Mouse (Mus musculus) hindbrain, embryonic 14.5 days (tissue): ENCODE measurements around the gene Slamf6. TPM values are rescaled to one million over a fixed set of nuclear protein-coding genes. Genes with fewer than 3 reads are reported as not detected.

Experiments used
- ATAC-seq: fragments of 200-750 bp; cut with Nextera tagmentation; 2 replicates; pipeline ENCODE4 v1.8.0; 2017; ENCODE audit warnings: moderate number of reproducible peaks, mild to moderate bottlenecking, moderate TSS enrichment, moderate library complexity; ENCODE audit not compliant: low FRiP score
- DNase-seq: peaks from one replicate; pipeline ENCODE4 v3.0.0-alpha.2; 2015; ENCODE audit warnings: low spot score
- H3K27ac ChIP-seq: fragments of 300-500 bp; sonication (generic); 2 replicates; pipeline ENCODE4 v1.5.1; 2014; ENCODE audit warnings: mild to moderate bottlenecking, moderate library complexity
- H3K27me3 ChIP-seq: fragments of 300-500 bp; sonication (generic); 2 replicates; pipeline ENCODE4 v1.6.1; 2014; ENCODE audit warnings: mild to moderate bottlenecking, low read length, mixed read lengths; ENCODE audit not compliant: control insufficient read depth, insufficient read depth
- H3K36me3 ChIP-seq: fragments of 300-500 bp; sonication (generic); replicated peaks from 2 replicates; pipeline ENCODE4 v1.6.1; 2014; ENCODE audit not compliant: control insufficient read depth, insufficient read depth
- H3K4me1 ChIP-seq: fragments of 300-500 bp; sonication (generic); replicated peaks from 2 replicates; pipeline ENCODE4 v1.6.1; 2014; ENCODE audit warnings: antibody characterized with exemption, low read length, mixed read lengths; ENCODE audit not compliant: control insufficient read depth, insufficient read depth
- H3K4me2 ChIP-seq: fragments of 300-500 bp; sonication (generic); replicated peaks from 2 replicates; pipeline ENCODE4 v1.6.1; 2014; ENCODE audit warnings: mild to moderate bottlenecking, moderate library complexity
- H3K4me3 ChIP-seq: fragments of 300-500 bp; sonication (generic); replicated peaks from 2 replicates; pipeline ENCODE4 v1.5.1; 2014; ENCODE audit warnings: mild to moderate bottlenecking, low read length
- H3K9ac ChIP-seq: fragments of 300-500 bp; sonication (generic); 2 replicates; pipeline ENCODE4 v1.6.1; 2014
- H3K9me3 ChIP-seq: fragments of 300-500 bp; sonication (generic); 2 replicates; pipeline ENCODE4 v1.6.1; 2016; ENCODE audit warnings: low read length; ENCODE audit not compliant: control insufficient read depth
- WGBS: fragments of 180-500 bp; shearing (Covaris S2); extraction: QIAGEN DNeasy Blood & Tissue Kit; methylation state at CpG from one replicate; pipeline ENCODE4 v1.1.7; 2014; 5-methylcytosine and 5-hydroxymethylcytosine counted together
- polyA plus RNA-seq: library from polyadenylated mRNA; unstranded; fragments of >200 nt; fragmentation: Nextera tagmentation; extraction: Ambion mirVana; gene quantifications from 2 replicates; pipeline ENCODE4 v1.2.1, GENCODE M21; 2014

The Slamf6 gene
- polyA plus RNA-seq, 1 experiment from 2014 or later: 0.33 TPM

- 100% methylated on average over 1 of the region's 1 CpGs for WGBS
- no peaks in the 10 kb centered on the region for H3K4me1 ChIP-seq
- DNase-seq: no peak
These were observed 66.8 kb downstream of the Slamf6 start for GRCm38 (mm10) chr1:171984121-171984520.

DNA sequence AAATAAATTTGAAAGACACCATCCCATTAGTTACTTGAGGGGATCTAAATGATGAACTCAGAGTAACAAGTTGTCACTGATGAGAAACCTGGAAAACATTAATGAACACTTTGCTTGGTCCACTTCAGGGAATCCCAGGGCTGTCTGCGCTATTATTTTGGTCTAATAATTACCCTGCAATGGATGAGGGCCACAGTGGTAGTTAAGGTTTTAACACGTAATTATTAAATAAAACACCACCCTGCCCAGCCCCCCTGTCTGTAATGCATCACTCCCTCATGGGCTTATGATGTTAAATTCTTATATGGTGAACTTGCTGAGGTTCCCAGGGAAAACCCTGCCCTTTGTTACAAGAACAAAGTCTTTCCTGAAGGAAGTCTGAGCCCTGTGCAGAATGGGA, 74.6 kb downstream of the Slamf6 start:
- no peak for ATAC-seq
- no peaks in the 10 kb centered on the region for H3K36me3 ChIP-seq
- no peak overlapping the region for H3K4me2 ChIP-seq
- no peaks in the 10 kb centered on the region for H3K4me1 ChIP-seq
- H3K9me3 ChIP-seq: peaks cover 3% of the 10 kb centered on the region; the same call in 1 of the 2 replicates
- DNase-seq: no peak
- no peaks in the 10 kb centered on the region for H3K27me3 ChIP-seq
- H3K9ac ChIP-seq: no peak overlapping the region
- 88% methylated on average over 2 of the region's 2 CpGs for WGBS
- no peak overlapping the region for H3K4me3 ChIP-seq
- no peak overlapping the region for H3K27ac ChIP-seq

More at GRCm38 (mm10) chr1:171984121-171984520, 66.8 kb downstream of the Slamf6 start:
- Histone ChIP-seq H3K9me3 (peaks cover 8% of the 10 kb centered on the region; the same call in 1 of the 2 replicates), H3K27ac (no peak overlapping the region), H3K9ac (no peak overlapping the region), H3K4me2 (no peak overlapping the region), H3K36me3 (no peaks in the 10 kb centered on the region), H3K27me3 (no peaks in the 10 kb centered on the region), H3K4me3 (no peak overlapping the region)
- ATAC-seq: no peak

GRCm38 (mm10) chr1:171992901-171993530, 75.7 kb downstream of the Slamf6 start:
- ATAC-seq (no peak), DNase-seq (no peak)
- Histone ChIP-seq H3K4me3 (no peak overlapping the region), H3K27ac (no peak overlapping the region), H3K27me3 (no peaks in the 10 kb centered on the region), H3K36me3 (no peaks in the 10 kb centered on the region), H3K4me2 (no peak overlapping the region), H3K4me1 (no peaks in the 10 kb centered on the region), H3K9me3 (peaks cover 3% of the 10 kb centered on the region; the same call in 1 of the 2 replicates), H3K9ac (no peak overlapping the region)
- 85% methylated on average over 4 of the region's 4 CpGs for WGBS

- Histone ChIP-seq H3K4me1 (no peaks in the 10 kb centered on the region), H3K9ac (no peak overlapping the region), H3K4me2 (no peak overlapping the region), H3K9me3 (no peaks in the 10 kb centered on the region), H3K4me3 (no peak overlapping the region), H3K27me3 (no peaks in the 10 kb centered on the region), H3K36me3 (0 out of 2 replicates have a peak, but pooled peaks cover 4% of the 10 kb centered on the region), H3K27ac (no peak overlapping the region)
- ATAC-seq (no peak), DNase-seq (no peak)
- WGBS: 90% methylated on average over 2 of the region's 2 CpGs
These were observed 77.2 kb downstream of the Slamf6 start for GRCm38 (mm10) chr1:171994501-171994900.

- Histone ChIP-seq H3K9me3 (no peaks in the 10 kb centered on the region), H3K36me3 (0 out of 2 replicates have a peak, but pooled peaks cover 7% of the 10 kb centered on the region), H3K4me2 (no peak overlapping the region), H3K27me3 (no peaks in the 10 kb centered on the region), H3K4me3 (no peak overlapping the region), H3K27ac (no peak overlapping the region), H3K4me1 (no peaks in the 10 kb centered on the region), H3K9ac (no peak overlapping the region)
- WGBS: 86% methylated on average over 11 of the region's 11 CpGs
- DNase-seq (no peak), ATAC-seq (no peak)
These were observed 77.8 kb downstream of the Slamf6 start for GRCm38 (mm10) chr1:171994918-171995715.

DNA sequence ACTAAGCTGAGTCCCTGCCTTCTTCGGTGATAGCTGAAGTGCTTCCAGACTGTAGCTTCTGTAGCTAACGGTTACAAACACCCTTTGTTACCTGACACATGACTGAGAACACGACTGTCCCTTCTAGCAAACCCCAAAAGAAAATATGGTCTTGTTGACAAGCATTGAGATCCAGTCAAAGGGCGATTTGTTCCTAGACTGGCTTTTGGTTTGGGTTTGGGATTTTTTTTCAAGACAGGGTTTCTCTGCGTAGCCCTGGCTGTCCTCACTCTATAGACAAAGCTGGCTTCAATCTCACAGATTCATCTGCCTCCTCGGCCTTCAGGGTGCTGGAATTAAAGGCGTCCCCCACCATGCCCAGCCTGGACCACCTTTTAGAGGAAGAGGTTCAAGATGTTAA, 79.4 kb downstream of the Slamf6 start:
- no peak overlapping the region for H3K4me3 ChIP-seq
- 0 out of 2 replicates have a peak, but pooled peaks cover 7% of the 10 kb centered on the region for H3K36me3 ChIP-seq
- H3K4me1 ChIP-seq: peaks cover 5% of the 10 kb centered on the region; the same call in 1 of the 2 replicates
- H3K9ac ChIP-seq: no peak overlapping the region
- no peak for ATAC-seq
- no peak for DNase-seq
- no peaks in the 10 kb centered on the region for H3K27me3 ChIP-seq
- no peak overlapping the region for H3K4me2 ChIP-seq
- 74% methylated on average over 7 of the region's 7 CpGs for WGBS
- no peak overlapping the region for H3K27ac ChIP-seq
- no peaks in the 10 kb centered on the region for H3K9me3 ChIP-seq

GRCm38 (mm10) chr1:171998820-171999597, 81.7 kb downstream of the Slamf6 start:
- Histone ChIP-seq H3K4me2 (no peak overlapping the region), H3K4me3 (no peak overlapping the region)

DNA sequence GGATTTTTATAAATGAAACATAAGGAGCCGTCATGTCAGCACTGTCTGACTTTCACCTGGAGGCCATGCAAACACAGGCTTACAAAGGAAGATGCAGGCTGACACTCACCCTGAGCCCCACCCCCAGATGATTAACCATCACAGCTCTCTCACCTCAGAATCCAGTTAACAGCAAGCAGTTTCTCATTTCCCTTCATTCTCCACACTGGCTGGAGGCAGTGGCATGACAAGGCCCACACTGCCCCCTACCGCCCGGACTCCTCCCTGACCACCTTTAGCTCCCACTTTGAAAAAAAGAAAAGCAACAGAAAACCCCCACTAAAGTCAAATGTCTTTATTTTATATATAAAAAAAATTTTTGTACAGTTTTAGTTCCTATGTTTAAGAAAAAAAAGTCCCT, 83.3 kb downstream of the Slamf6 start:
- DNase-seq: peak; percentile 69
- Histone ChIP-seq H3K4me2 (no peak overlapping the region), H3K36me3 (peaks cover 37% of the 10 kb centered on the region), H3K4me1 (peaks cover 6% of the 10 kb centered on the region; the same call in 1 of the 2 replicates), H3K9me3 (no peaks in the 10 kb centered on the region), H3K27me3 (no peaks in the 10 kb centered on the region), H3K27ac (no peak overlapping the region), H3K9ac (no peak overlapping the region), H3K4me3 (no peak overlapping the region)
- WGBS: 60% methylated on average over 3 of the region's 3 CpGs
- peak; percentile 49 for ATAC-seq

More at GRCm38 (mm10) chr1:171998820-171999597, 81.7 kb downstream of the Slamf6 start:
- no peaks in the 10 kb centered on the region for H3K27me3 ChIP-seq
- H3K36me3 ChIP-seq: peaks cover 21% of the 10 kb centered on the region
- 95% methylated on average over 13 of the region's 13 CpGs for WGBS
- peaks cover 6% of the 10 kb centered on the region; the same call in 1 of the 2 replicates for H3K4me1 ChIP-seq
- ATAC-seq (no peak), DNase-seq (no peak)
- H3K27ac ChIP-seq: no peak overlapping the region
- no peak overlapping the region for H3K9ac ChIP-seq
- no peaks in the 10 kb centered on the region for H3K9me3 ChIP-seq

GRCm38 (mm10) chr1:172001665-172002064, 84.3 kb downstream of the Slamf6 start:
- H3K4me3 ChIP-seq: no peak overlapping the region
- peaks cover 47% of the 10 kb centered on the region for H3K36me3 ChIP-seq
- no peak overlapping the region for H3K9ac ChIP-seq
- H3K27me3 ChIP-seq: no peaks in the 10 kb centered on the region
- no peak for DNase-seq
- H3K9me3 ChIP-seq: no peaks in the 10 kb centered on the region
- peak; percentile 58 for ATAC-seq
- peaks cover 6% of the 10 kb centered on the region; the same call in 1 of the 2 replicates for H3K4me1 ChIP-seq
- H3K27ac ChIP-seq: peak overlapping the region; percentile 40
- 29% methylated on average over 12 of the region's 12 CpGs for WGBS
- no peak overlapping the region for H3K4me2 ChIP-seq
